Mouse (Mus musculus) cerebellum, postnatal 10 days (tissue): ENCODE measurements at regions not wholly inside any gene's neighbourhood (a gene's known extent, or its start where the extent isn't known, plus 50 kb on each side); places are given as distances from the start of the nearest gene placed in this dataset.
"Not testable (repeated sequence)": the region's sequence is repeated elsewhere in the genome, so short reads cannot be mapped to it uniquely, and the experiment has no call there.

Experiments
- DNase-seq, 2 experiments: peaks; one replicate each; pipeline ENCODE4 v3.0.0; 2021; ENCODE audit warnings: mixed read lengths in 2 of 2

DNA sequence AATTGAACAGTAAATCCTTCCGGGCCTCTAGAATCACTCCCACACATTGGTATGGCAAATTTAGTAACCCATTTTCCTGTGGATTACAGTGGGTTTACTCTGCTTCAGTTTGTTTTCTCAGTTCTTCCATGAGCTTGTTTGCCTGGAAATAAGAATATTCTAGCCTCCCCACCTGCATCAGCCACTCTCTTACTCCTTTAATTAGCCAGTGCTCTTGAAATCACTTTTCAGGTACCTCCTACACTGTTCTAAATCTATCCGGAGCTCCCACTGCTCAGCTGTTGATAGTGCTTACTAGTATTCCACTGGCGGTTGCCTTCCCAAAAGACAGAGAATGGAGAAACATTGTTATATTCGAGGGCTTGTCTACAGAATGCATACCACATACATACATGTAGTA lies 167.1 kb downstream of the Htr7 start:
- DNase-seq, result no peak

- no peak for DNase-seq
Observed at GRCm38 (mm10) chr19:35886270-35886669, 171.0 kb downstream of the Htr7 start.

DNA sequence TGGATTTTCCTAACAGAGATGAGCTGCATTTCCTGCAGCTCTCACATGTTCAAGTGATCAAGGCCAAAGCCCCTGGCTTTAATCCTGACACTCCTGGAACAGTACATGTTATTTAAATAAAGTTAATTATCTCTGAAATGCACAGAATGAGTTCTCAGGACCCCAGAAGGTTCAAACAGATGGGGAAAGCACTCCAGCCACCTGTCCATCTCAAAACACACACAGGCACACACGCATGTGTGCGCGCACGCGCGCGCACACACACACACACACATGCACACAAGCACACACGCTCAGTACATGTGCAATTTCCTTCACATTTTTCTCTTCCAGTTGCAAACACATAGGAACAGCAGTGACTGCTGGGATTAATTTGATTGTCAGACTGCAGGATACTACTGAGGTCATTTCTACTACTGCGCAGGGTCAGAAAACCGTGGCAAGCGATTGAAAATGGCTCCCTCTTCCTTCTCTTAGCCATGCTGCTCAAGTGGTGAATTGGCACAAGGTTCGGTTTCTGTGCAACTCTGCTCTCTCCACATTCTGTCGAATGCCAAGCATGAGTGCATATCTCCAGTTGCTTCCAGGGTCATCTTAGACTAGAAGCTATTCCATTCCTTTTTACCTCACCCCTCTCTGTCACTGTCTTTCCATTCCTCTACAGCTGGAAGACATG lies 175.4 kb downstream of the Htr7 start:
- DNase-seq, result peak; percentile 64 to 68

DNA sequence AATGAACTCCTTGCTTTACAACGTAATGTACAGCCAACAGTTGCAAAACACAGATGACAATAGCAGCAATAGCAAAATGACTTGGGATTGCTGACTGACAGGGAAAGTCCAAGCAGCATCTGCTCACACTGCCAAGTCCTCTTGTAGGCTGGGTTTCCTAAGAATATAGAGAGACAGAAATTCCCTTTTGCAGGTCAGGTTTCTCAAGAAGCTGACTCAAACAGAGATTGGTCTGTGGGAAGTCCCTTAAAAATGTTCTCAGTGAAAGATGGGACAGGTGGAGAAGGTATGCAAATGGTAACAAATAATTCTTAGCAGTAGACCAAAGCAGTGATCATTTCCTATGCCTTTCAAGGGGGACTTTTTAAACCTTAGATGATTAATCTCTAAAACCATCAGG lies 181.8 kb downstream of the Htr7 start:
- DNase-seq, result no peak

- no peak for DNase-seq
Observed at GRCm38 (mm10) chr19:35870720-35871119, 186.6 kb downstream of the Htr7 start.

DNA sequence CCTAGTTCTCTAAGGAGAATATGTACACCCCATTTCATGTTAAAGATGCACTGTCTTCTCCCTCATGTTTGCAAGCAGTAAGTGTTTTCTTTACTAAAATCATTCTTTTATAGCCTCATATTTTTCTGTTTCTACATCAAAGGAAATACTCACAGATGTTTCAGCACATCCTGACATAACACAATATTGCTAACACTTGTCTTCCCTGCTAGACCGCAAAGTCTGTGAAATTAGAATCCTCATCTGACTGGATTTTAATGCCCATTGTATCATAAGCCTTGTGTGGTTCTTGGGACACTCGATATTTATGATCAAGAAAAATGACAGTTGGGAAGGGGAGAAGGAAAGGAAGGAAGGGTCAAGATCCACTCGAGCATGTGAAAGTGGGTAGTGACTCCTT lies 188.8 kb downstream of the Htr7 start:
- no peak for DNase-seq

GRCm38 (mm10) chr19:35863049-35863448 lies 194.3 kb downstream of the Htr7 start:
- DNase-seq, result peak; percentile 6 to 22

DNA sequence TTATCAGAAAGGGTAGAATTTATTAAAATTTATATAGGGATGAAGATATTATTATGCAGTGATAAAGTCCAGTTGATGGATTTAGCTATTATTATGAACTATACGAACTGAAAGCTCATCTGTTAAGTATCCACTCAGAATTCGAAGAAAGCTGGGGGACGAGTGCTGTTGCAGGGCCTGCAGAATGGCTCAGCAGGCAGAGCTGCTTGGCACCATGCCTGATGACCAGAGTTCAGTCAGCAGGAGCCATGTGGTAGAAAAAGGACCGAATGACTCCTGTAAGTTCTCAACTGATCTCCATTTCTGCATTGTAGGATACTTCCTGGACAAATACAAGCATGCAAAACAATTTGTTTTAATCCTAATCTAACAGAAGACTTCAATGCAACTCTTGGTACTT lies 195.9 kb downstream of the Htr7 start:
- DNase-seq, result peak; percentile 78 to 85

- peak in 1 of 2 experiments; percentile 4 for DNase-seq
Observed at GRCm38 (mm10) chr19:35832992-35833391, 224.3 kb downstream of the Htr7 start.

GRCm38 (mm10) chr19:35826074-35826473 lies 231.2 kb downstream of the Htr7 start:
- no peak for DNase-seq

DNA sequence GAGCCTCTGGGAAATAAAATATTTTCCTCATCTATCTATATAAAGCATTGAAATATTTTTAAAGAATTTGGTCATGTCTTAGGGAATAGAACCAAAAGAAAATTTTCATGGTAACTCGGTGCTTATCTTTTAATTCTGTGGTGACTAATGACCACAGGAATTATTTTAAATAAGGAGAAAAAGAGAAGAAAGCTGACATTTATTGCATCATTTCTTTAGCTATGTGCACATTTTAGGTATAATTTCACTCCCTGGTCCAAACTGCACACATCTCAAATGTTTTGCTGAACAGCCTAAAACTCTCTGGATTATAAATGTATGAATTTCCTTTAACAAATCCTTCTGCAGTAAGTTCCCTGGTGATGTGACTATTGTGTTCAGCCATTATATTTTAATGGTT lies 237.7 kb downstream of the Htr7 start:
- no peak for DNase-seq

GRCm38 (mm10) chr19:35794661-35795060 lies 262.6 kb downstream of the Htr7 start:
- no peak for DNase-seq

DNA sequence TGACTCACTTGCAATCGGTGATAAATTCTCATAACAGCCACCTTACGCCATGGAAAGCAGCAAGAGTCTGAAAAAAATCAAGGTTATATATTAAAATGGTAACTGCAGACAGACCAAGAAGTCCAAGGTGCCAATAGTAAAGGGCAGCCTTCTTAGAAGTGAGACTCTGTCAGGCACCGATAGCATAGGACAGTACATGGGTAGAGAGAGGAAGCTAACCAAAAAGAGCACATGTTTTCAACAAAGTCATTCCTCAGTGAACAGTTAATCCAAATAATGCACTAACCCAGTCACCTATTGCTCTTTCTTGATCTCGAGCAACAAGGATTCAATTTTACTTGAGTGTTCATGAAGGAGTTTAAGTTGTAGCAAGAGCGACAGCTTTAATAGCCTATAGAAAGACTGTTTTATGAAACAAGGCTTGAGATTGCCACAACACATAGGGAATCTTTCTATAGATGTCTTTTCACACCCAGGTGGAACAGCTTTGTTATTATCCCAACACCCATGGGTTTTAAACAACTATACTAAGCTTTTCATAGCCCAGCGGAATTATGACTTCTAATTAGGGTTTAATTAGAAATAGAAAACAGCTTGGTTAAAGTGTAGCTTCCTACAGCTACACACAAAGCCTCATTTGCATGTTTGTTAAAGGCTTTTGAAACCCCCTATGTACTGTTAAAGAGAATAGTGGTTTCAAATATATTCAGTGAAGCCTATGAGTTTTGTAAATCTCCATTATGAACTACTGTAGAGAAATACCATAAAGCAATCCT lies 269.9 kb downstream of the Htr7 start:
- DNase-seq, result no peak

GRCm38 (mm10) chr19:35761750-35762149 lies 295.6 kb downstream of the Htr7 start:
- not testable (repeated sequence) for DNase-seq

- DNase-seq, result peak; percentile 20 to 38
Observed at GRCm38 (mm10) chr19:35759701-35760100, 297.6 kb downstream of the Htr7 start.

DNA sequence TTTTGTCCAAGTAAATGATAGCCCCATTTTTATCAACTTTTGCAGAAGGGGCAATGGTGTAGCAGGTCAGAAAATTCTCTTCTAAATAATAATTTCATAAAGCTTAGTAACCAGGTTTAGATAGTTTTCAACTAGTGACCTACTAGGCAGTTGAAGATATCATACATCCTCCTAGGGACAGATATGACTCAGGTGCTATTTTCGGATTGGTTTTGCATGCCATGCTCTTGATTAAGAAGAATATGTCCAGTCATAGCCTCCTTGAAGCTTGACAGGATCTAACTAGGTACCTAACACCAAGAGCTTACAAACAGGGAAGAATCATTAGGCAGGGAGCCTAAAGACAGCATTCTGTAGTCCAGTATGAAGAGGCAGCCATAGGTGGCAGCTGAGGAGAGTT lies 301.8 kb downstream of the Htr7 start:
- DNase-seq, result no peak

DNA sequence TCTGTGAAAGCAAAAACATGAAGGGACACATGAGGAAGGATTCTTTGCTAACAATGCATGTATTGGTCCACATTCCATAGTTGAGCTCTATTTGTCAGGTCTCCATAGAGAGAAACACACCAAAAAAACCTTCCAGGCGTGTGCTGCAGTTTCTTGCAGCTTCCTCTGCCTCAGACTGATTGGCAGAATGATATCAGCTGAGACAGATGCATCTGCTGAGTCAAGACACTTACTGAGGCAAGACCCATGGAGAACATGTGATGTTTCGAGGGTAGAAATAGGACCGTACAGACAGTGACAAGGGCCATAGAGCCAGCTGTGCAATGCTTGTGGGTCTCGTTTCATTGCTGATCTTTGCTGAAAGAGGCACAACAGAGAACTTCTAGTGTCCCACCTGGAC lies 321.6 kb downstream of the Htr7 start:
- DNase-seq, result no peak

DNA sequence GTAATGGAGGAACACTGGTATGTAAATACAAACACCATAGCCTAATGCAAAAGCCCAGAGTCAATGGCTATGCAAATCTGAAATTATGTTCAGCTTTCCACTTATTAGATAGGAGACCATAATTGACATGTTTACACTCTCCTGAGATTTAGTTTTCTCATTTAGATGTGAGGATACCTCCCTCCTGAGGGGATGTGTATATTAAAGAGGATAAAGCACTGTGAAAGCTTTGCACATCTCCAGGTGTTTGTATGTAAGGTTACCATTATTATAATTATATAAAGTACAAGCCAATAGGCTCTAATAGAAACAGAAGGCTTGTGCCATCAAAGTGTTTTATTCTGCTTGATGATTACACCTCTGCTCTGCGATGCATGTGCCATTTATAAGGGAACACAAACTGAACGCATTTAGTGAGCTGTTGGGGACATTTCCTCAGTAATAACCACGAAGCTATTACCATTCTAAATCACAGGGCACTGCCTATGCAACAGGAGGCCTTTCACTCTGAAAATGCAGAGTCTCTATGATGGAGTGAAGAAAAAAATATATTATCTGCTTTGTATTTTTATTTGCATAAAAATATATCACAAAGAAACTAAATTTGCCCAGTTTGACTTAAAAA lies 328.8 kb downstream of the Htr7 start:
- DNase-seq, result no peak
